Mouse (Mus musculus): ENCODE data around the gene Trpv4.

Trpv4 gene

GRCm38 (mm10) chr5:114588416-114588815, 69.8 kb downstream of the Trpv4 start:
- DNase-seq, result no peak

GRCm38 (mm10) chr5:114587908-114588307, 70.3 kb downstream of the Trpv4 start:
- DNase-seq, result no peak

GRCm38 (mm10) chr5:114585682-114586081, 72.5 kb downstream of the Trpv4 start:
- no peak for DNase-seq

GRCm38 (mm10) chr5:114584293-114585104, 73.7 kb downstream of the Trpv4 start:
- DNase-seq, result no peak

GRCm38 (mm10) chr5:114583490-114584175, 74.6 kb downstream of the Trpv4 start:
- no peak for DNase-seq

GRCm38 (mm10) chr5:114583046-114583445, 75.2 kb downstream of the Trpv4 start:
- no peak for DNase-seq

- no peak for DNase-seq
Observed at GRCm38 (mm10) chr5:114581486-114581885, 76.7 kb downstream of the Trpv4 start.

GRCm38 (mm10) chr5:114579714-114580357, 78.4 kb downstream of the Trpv4 start:
- peak; percentile 76 for DNase-seq

GRCm38 (mm10) chr5:114578361-114578760, 79.9 kb downstream of the Trpv4 start:
- no peak for DNase-seq

- DNase-seq, result peak; percentile 78
Observed at GRCm38 (mm10) chr5:114575986-114576605, 82.1 kb downstream of the Trpv4 start.

- no peak for DNase-seq
Observed at GRCm38 (mm10) chr5:114575530-114575929, 82.7 kb downstream of the Trpv4 start.

GRCm38 (mm10) chr5:114575010-114575409, 83.2 kb downstream of the Trpv4 start:
- no peak for DNase-seq

- no peak for DNase-seq
Observed at GRCm38 (mm10) chr5:114573920-114574628, 84.1 kb downstream of the Trpv4 start.

GRCm38 (mm10) chr5:114572997-114573396, 85.2 kb downstream of the Trpv4 start:
- no peak for DNase-seq

Data from right cerebral cortex, adult 18-20 months (tissue).